Mouse (Mus musculus): ENCODE measurements around the gene Ahsa1. TPM values are rescaled to one million over a fixed set of nuclear protein-coding genes. Genes with fewer than 3 reads are reported as not detected.

The Ahsa1 gene
- total RNA-seq (2023), result 108 TPM

GRCm38 (mm10) chr12:87266108-87266826 is at the start of gene Ahsa1, which contains the start of gene Vipas39:
Gene Ahsa1, plus strand, starts transcription at chr12:87266479.
Gene Vipas39, minus strand, starts transcription at chr12:87266256.

GRCm38 (mm10) chr12:87238632-87239031 is 27.6 kb upstream of the Ahsa1 start, which contains the start of gene Noxred1:
Gene Noxred1, minus strand, starts transcription at chr12:87238732.

GRCm38 (mm10) chr12:87299657-87300440 is 33.6 kb downstream of the Ahsa1 start, which contains the start of gene Ism2:
Gene Ism2, minus strand, starts transcription at chr12:87299705.

Other genes starting within 250 kb of the Ahsa1 start
- not detected for gene Tmem63c, start 245.1 kb upstream of the Ahsa1 start, total RNA-seq (2023)
- gene Ngb, start 163.9 kb upstream of the Ahsa1 start, total RNA-seq (2023), result 0.43 TPM
- gene Gstz1, start 119.3 kb upstream of the Ahsa1 start, total RNA-seq (2023), result 12.2 TPM
- 5.2 TPM for gene Pomt2, start 118.5 kb upstream of the Ahsa1 start, total RNA-seq (2023)
- not detected for gene Samd15, start 66.8 kb upstream of the Ahsa1 start, total RNA-seq (2023)
- gene Tmed8, start 66.0 kb upstream of the Ahsa1 start, total RNA-seq (2023), result 15.0 TPM
- gene Noxred1, start 27.7 kb upstream of the Ahsa1 start, total RNA-seq (2023), result 0.77 TPM
- gene Vipas39, start 223 bp upstream of the Ahsa1 start, total RNA-seq (2023), result 26.4 TPM
- gene Ism2, start 33.2 kb downstream of the Ahsa1 start, total RNA-seq (2023), result not detected
- gene Sptlc2, start 121.9 kb downstream of the Ahsa1 start, total RNA-seq (2023), result 75.9 TPM
- 31.4 TPM for gene Slirp, start 177.4 kb downstream of the Ahsa1 start, total RNA-seq (2023)
- gene Alkbh1, start 177.5 kb downstream of the Ahsa1 start, total RNA-seq (2023), result 85.4 TPM
- 94.0 TPM for gene Snw1, start 205.8 kb downstream of the Ahsa1 start, total RNA-seq (2023)
- gene Gm5788, start 228.2 kb downstream of the Ahsa1 start, total RNA-seq (2023), result not detected
- not detected for gene Gm8300, start 247.8 kb downstream of the Ahsa1 start, total RNA-seq (2023)